Mouse (Mus musculus) midbrain, embryonic 16.5 days (tissue): ENCODE results near the gene Fto. TPM values are rescaled to one million over a fixed set of nuclear protein-coding genes. Genes with fewer than 3 reads are reported as not detected.

ENCODE experiments used
- ATAC-seq: fragments of 200-750 bp; cut with Nextera tagmentation; 2 replicates; pipeline ENCODE4 v1.8.0; 2017; ENCODE audit warnings: moderate TSS enrichment
- H3K27ac ChIP-seq: fragments of 300-500 bp; sonication (generic); 2 replicates; pipeline ENCODE4 v1.5.1; 2014; ENCODE audit warnings: mild to moderate bottlenecking, low read length, mixed read lengths
- H3K27me3 ChIP-seq: fragments of 300-500 bp; sonication (generic); 2 replicates; pipeline ENCODE4 v1.6.1; 2014; ENCODE audit warnings: low read depth, low read length, mixed read lengths; ENCODE audit not compliant: control insufficient read depth, insufficient read depth
- H3K36me3 ChIP-seq: fragments of 300-500 bp; sonication (generic); 2 replicates; pipeline ENCODE4 v1.6.1; 2014; ENCODE audit warnings: mild to moderate bottlenecking, low read length, moderate library complexity, mixed read lengths; ENCODE audit not compliant: control insufficient read depth, insufficient read depth
- H3K4me1 ChIP-seq: fragments of 300-500 bp; sonication (generic); 2 replicates; pipeline ENCODE4 v1.6.1; 2014; ENCODE audit warnings: mild to moderate bottlenecking, low read length, mixed read lengths; ENCODE audit not compliant: control insufficient read depth, insufficient read depth
- H3K4me2 ChIP-seq: fragments of 300-500 bp; sonication (generic); 2 replicates; pipeline ENCODE4 v1.6.1; 2014; ENCODE audit warnings: mild to moderate bottlenecking, low read length, mixed read lengths
- H3K4me3 ChIP-seq: fragments of 300-500 bp; sonication (generic); 2 replicates; pipeline ENCODE4 v1.5.1; 2014; ENCODE audit warnings: low read depth, mild to moderate bottlenecking, low read length, moderate library complexity, mixed read lengths
- H3K9ac ChIP-seq: fragments of 300-500 bp; sonication (generic); 2 replicates; pipeline ENCODE4 v1.6.1; 2014; ENCODE audit warnings: low read depth, low read length, mixed read lengths
- H3K9me3 ChIP-seq: fragments of 300-500 bp; sonication (generic); replicated peaks from 2 replicates; pipeline ENCODE4 v1.6.1; 2014; ENCODE audit warnings: mild to moderate bottlenecking, low read length, mixed read lengths; ENCODE audit not compliant: control insufficient read depth, poor library complexity, severe bottlenecking
- WGBS: fragments of 180-500 bp; shearing (Covaris S2); extraction: QIAGEN DNeasy Blood & Tissue Kit; methylation state at CpG from one replicate; pipeline ENCODE4 v1.1.7; 2014; 5-methylcytosine and 5-hydroxymethylcytosine counted together
- polyA plus RNA-seq: library from polyadenylated mRNA; unstranded; fragments of >200 nt; fragmentation: Nextera tagmentation; extraction: Ambion mirVana; gene quantifications from 2 replicates; pipeline ENCODE4 v1.2.1, GENCODE M21; 2015

Fto gene
- polyA plus RNA-seq, 1 experiment from 2014 or later, result 177 TPM

- 70% methylated on average over 5 of the region's 5 CpGs for WGBS
Observed at GRCm38 (mm10) chr8:91680125-91680524, 366.8 kb downstream of the Fto start.

DNA sequence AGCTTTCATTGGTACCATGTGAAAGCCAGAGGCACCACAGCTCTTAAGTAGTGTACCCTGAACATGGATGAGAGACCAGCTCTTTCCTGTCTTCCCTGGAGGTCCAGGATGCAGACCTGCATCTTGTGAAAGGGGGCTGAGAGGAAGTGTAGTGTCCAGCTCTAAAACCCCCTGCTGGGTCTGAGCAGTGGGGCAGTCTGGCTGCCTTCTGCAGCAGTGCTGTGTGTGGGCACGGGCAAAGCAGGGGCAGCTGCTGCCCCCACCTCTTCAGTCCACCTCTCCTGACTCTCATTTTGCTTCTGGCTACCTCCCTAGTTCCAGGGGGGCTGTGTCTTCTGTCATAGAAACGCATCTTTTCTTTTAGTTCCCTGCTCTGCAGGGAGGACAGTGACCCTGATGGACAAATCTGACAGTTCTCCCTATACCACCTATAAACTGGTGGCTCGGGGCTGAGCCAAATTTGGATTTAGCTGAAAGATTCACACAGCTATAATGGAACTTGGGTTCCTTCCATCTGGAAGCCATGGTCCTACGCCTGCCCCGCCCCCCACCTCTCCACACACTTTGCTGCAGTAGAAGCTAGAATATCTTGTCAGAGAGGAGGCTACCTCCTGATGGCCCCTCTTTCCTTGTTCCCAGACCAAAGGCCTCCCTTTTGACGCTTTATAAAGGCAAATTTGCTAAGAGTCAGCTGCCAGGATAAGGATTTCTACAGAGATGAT is 371.4 kb downstream of the Fto start:
- Histone ChIP-seq H3K9ac (no peak overlapping the region), H3K36me3 (no peaks in the 10 kb centered on the region), H3K4me1 (no peaks in the 10 kb centered on the region; the same call in 1 of the 2 replicates), H3K27me3 (peaks cover 3% of the 10 kb centered on the region), H3K4me3 (no peak overlapping the region), H3K4me2 (no peak overlapping the region), H3K9me3 (no peaks in the 10 kb centered on the region), H3K27ac (no peak overlapping the region)
- no peak for ATAC-seq
- 65% methylated on average over 6 of the region's 6 CpGs for WGBS

More at GRCm38 (mm10) chr8:91680125-91680524, 366.8 kb downstream of the Fto start:
- H3K27ac ChIP-seq, result no peak overlapping the region
- H3K4me3 ChIP-seq, result no peak overlapping the region
- H3K4me2 ChIP-seq, result no peak overlapping the region
- H3K9me3 ChIP-seq, result no peaks in the 10 kb centered on the region
- peaks cover 8% of the 10 kb centered on the region for H3K4me1 ChIP-seq
- H3K27me3 ChIP-seq, result peaks cover 3% of the 10 kb centered on the region
- no peaks in the 10 kb centered on the region for H3K36me3 ChIP-seq
- ATAC-seq, result no peak
- H3K9ac ChIP-seq, result no peak overlapping the region

- ATAC-seq, result no peak
- WGBS, result 19% methylated on average over 3 of the region's 3 CpGs
- no peaks in the 10 kb centered on the region for H3K36me3 ChIP-seq
- H3K4me2 ChIP-seq, result no peak overlapping the region
- no peaks in the 10 kb centered on the region for H3K9me3 ChIP-seq
- no peak overlapping the region for H3K4me3 ChIP-seq
- no peak overlapping the region for H3K9ac ChIP-seq
- no peaks in the 10 kb centered on the region for H3K4me1 ChIP-seq
- H3K27ac ChIP-seq, result no peak overlapping the region
- H3K27me3 ChIP-seq, result no peaks in the 10 kb centered on the region; the same call in 1 of the 2 replicates
Observed at GRCm38 (mm10) chr8:91685408-91685807, 372.1 kb downstream of the Fto start.

- no peaks in the 10 kb centered on the region for H3K36me3 ChIP-seq
- H3K4me1 ChIP-seq, result no peaks in the 10 kb centered on the region
- no peak overlapping the region for H3K27ac ChIP-seq
- H3K9ac ChIP-seq, result no peak overlapping the region
- H3K4me3 ChIP-seq, result no peak overlapping the region
- H3K27me3 ChIP-seq, result peaks cover 5% of the 10 kb centered on the region; the same call in 1 of the 2 replicates
- ATAC-seq, result no peak
- H3K4me2 ChIP-seq, result no peak overlapping the region
- 38% methylated on average over 15 of the region's 15 CpGs for WGBS
- no peaks in the 10 kb centered on the region for H3K9me3 ChIP-seq
Observed at GRCm38 (mm10) chr8:91692056-91692721, 378.9 kb downstream of the Fto start.

GRCm38 (mm10) chr8:91706533-91706932 is 393.2 kb downstream of the Fto start:
- H3K27ac ChIP-seq, result no peak overlapping the region
- H3K27me3 ChIP-seq, result no peaks in the 10 kb centered on the region
- peaks cover 24% of the 10 kb centered on the region for H3K4me1 ChIP-seq
- ATAC-seq, result no peak
- H3K9me3 ChIP-seq, result no peaks in the 10 kb centered on the region
- WGBS, result 74% methylated on average over 5 of the region's 5 CpGs
- no peak overlapping the region for H3K4me2 ChIP-seq
- no peaks in the 10 kb centered on the region for H3K36me3 ChIP-seq
- no peak overlapping the region for H3K4me3 ChIP-seq
- H3K9ac ChIP-seq, result no peak overlapping the region

GRCm38 (mm10) chr8:91708661-91709060 is 395.3 kb downstream of the Fto start:
- ATAC-seq, result no peak
- Histone ChIP-seq H3K9me3 (no peaks in the 10 kb centered on the region), H3K36me3 (no peaks in the 10 kb centered on the region), H3K4me2 (no peak overlapping the region), H3K4me1 (peaks cover 43% of the 10 kb centered on the region), H3K4me3 (no peak overlapping the region), H3K27ac (no peak overlapping the region), H3K27me3 (no peaks in the 10 kb centered on the region), H3K9ac (no peak overlapping the region)
- 22% methylated on average over 7 of the region's 7 CpGs for WGBS

GRCm38 (mm10) chr8:91709768-91710167 is 396.4 kb downstream of the Fto start:
- no peak overlapping the region for H3K9ac ChIP-seq
- H3K27ac ChIP-seq, result no peak overlapping the region; the same call in 1 of the 2 replicates
- H3K4me1 ChIP-seq, result peaks cover 44% of the 10 kb centered on the region
- no peaks in the 10 kb centered on the region for H3K9me3 ChIP-seq
- no peaks in the 10 kb centered on the region for H3K27me3 ChIP-seq
- 20% methylated on average over 7 of the region's 7 CpGs for WGBS
- H3K36me3 ChIP-seq, result no peaks in the 10 kb centered on the region
- H3K4me3 ChIP-seq, result no peak overlapping the region
- H3K4me2 ChIP-seq, result no peak overlapping the region
- 0 out of 2 replicates have a peak, but pooled peaks have one; percentile 22 for ATAC-seq

GRCm38 (mm10) chr8:91711202-91711601 is 397.9 kb downstream of the Fto start:
- WGBS, result 43% methylated on average over 6 of the region's 6 CpGs
- no peak overlapping the region for H3K4me2 ChIP-seq
- H3K27ac ChIP-seq, result 0 out of 2 replicates have a peak overlapping the region, but pooled peaks have one; percentile 12
- no peaks in the 10 kb centered on the region for H3K36me3 ChIP-seq
- no peak overlapping the region for H3K4me3 ChIP-seq
- H3K9ac ChIP-seq, result no peak overlapping the region
- peaks cover 53% of the 10 kb centered on the region for H3K4me1 ChIP-seq
- no peaks in the 10 kb centered on the region for H3K9me3 ChIP-seq
- no peaks in the 10 kb centered on the region for H3K27me3 ChIP-seq
- ATAC-seq, result no peak

DNA sequence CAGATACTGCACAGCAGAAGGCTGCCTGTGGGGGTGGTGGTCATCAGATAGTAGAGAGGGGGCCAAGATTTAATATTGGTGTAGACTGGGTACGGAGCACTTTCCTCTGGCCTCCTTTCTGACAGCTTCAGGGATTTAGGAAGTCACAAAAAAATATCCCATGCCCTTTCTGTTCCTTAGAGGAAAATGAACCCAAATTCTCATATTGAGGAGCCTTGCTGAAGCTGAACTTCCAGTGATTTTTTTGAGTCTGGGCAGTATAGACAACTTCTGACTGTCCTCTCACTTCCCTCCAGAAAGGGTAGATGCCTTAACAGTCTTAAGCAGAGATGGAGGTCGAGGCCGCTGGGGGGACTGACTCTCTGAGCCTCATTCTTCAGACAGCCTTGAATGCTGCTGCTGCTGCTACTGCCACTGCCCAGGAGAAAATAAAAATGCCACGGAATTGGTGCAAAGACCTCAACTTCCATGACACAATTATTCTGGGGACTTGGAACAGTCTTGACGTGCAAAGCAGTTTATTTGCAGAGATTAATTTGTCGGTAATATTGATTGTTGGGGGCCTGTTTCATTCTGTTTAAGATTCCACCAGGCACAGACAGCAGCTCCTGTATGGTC is 398.8 kb downstream of the Fto start:
- H3K4me2 ChIP-seq, result peak overlapping the region; percentile 57; the same call in 1 of the 2 replicates

More for the DNA sequence above, 398.8 kb downstream of the Fto start:
- H3K27me3 ChIP-seq, result no peaks in the 10 kb centered on the region
- ATAC-seq, result no peak
- no peaks in the 10 kb centered on the region for H3K9me3 ChIP-seq
- H3K4me1 ChIP-seq, result peaks cover 54% of the 10 kb centered on the region
- H3K36me3 ChIP-seq, result no peaks in the 10 kb centered on the region
- no peak overlapping the region for H3K4me3 ChIP-seq
- 30% methylated on average over 6 of the region's 6 CpGs for WGBS
- peak overlapping the region; percentile 21; the same call in 1 of the 2 replicates for H3K9ac ChIP-seq
- H3K27ac ChIP-seq, result no peak overlapping the region
